Mouse (Mus musculus) kidney, embryonic 15.5 days (tissue): ENCODE results near the gene Ceacam12. TPM values are rescaled to one million over a fixed set of nuclear protein-coding genes. Genes with fewer than 3 reads are reported as not detected.
"Not testable (repeated sequence)": the region's sequence is repeated elsewhere in the genome, so short reads cannot be mapped to it uniquely, and the experiment has no call there.

ENCODE experiments used
- ATAC-seq: fragments of 200-750 bp; cut with Nextera tagmentation; replicated peaks from 2 replicates; pipeline ENCODE4 v1.8.0; 2017; ENCODE audit warnings: moderate TSS enrichment; ENCODE audit not compliant: low FRiP score
- H3K27ac ChIP-seq: fragments of 300-500 bp; sonication (generic); 2 replicates; pipeline ENCODE4 v1.5.1; 2015; ENCODE audit warnings: mild to moderate bottlenecking, inconsistent platforms
- H3K27me3 ChIP-seq: fragments of 300-500 bp; sonication (generic); 2 replicates; pipeline ENCODE4 v1.6.1; 2015; ENCODE audit warnings: inconsistent platforms
- H3K36me3 ChIP-seq: fragments of 300-500 bp; sonication (generic); 2 replicates; pipeline ENCODE4 v1.6.1; 2015; ENCODE audit warnings: inconsistent platforms
- H3K4me1 ChIP-seq: fragments of 300-500 bp; sonication (generic); 2 replicates; pipeline ENCODE4 v1.6.1; 2015; ENCODE audit warnings: inconsistent platforms
- H3K4me2 ChIP-seq: fragments of 300-500 bp; sonication (generic); 2 replicates; pipeline ENCODE4 v1.6.1; 2015; ENCODE audit warnings: moderate library complexity, mild to moderate bottlenecking, inconsistent platforms
- H3K4me3 ChIP-seq: fragments of 300-500 bp; sonication (generic); replicated peaks from 2 replicates; pipeline ENCODE4 v1.5.1; 2015; ENCODE audit warnings: mild to moderate bottlenecking, inconsistent platforms
- H3K9ac ChIP-seq: fragments of 300-500 bp; sonication (generic); 2 replicates; pipeline ENCODE4 v1.6.1; 2015; ENCODE audit warnings: mild to moderate bottlenecking, inconsistent platforms
- H3K9me3 ChIP-seq: fragments of 300-500 bp; sonication (generic); replicated peaks from 2 replicates; pipeline ENCODE4 v1.6.1; 2016; ENCODE audit warnings: inconsistent platforms
- WGBS: fragments of 180-500 bp; shearing (Covaris S2); methylation state at CpG from one replicate; pipeline ENCODE4 v1.1.7; 2015; ENCODE audit warnings: mixed read lengths; 5-methylcytosine and 5-hydroxymethylcytosine counted together
- microRNA-seq: library from miRNA; unstranded; fragments of <30 nt; microRNA quantifications from one replicate; pipeline ENCODE4, GENCODE M21; 2016
- polyA plus RNA-seq: library from polyadenylated mRNA; unstranded; fragments of >200 nt; fragmentation: Nextera tagmentation; extraction: Ambion mirVana; gene quantifications from 2 replicates; pipeline ENCODE4 v1.2.1, GENCODE M21; 2015

Gene Ceacam12
- not detected in 2 replicates for polyA plus RNA-seq

- Histone ChIP-seq H3K4me1 (no peaks in the 10 kb centered on the region), H3K9me3 (peaks cover 25% of the 10 kb centered on the region; the same call in 1 of the 2 replicates), H3K4me2 (no peak within 1 kb of the TSS), H3K36me3 (no peaks in the 10 kb centered on the region), H3K4me3 (no peak within 1 kb of the TSS), H3K9ac (no peak within 1 kb of the TSS), H3K27ac (no peak within 1 kb of the TSS), H3K27me3 (no peaks in the 10 kb centered on the region)
- WGBS, result 90% methylated on average over 1 of the region's 1 CpGs
- no peak for ATAC-seq
These were observed at the start of gene Ceacam12 for GRCm38 (mm10) chr7:18065629-18066028. Gene Ceacam12 (plus strand): TSS chr7:18065929.

- not testable (repeated sequence) for H3K4me2 ChIP-seq, ATAC-seq, H3K27me3 ChIP-seq, H3K4me1 ChIP-seq, H3K4me3 ChIP-seq, H3K9ac ChIP-seq, H3K27ac ChIP-seq, H3K36me3 ChIP-seq
- WGBS, result 73% methylated on average over 1 of the region's 1 CpGs
- peaks cover 19% of the 10 kb centered on the region for H3K9me3 ChIP-seq
These were observed 8.1 kb downstream of the Ceacam12 start for GRCm38 (mm10) chr7:18073821-18074220.

GRCm38 (mm10) chr7:18100785-18101184 lies 35.1 kb downstream of the Ceacam12 start:
- peaks cover 24% of the 10 kb centered on the region for H3K9me3 ChIP-seq
- H3K9ac ChIP-seq, result no peak overlapping the region
- no peak overlapping the region for H3K27ac ChIP-seq
- H3K4me1 ChIP-seq, result no peaks in the 10 kb centered on the region
- no peak for ATAC-seq
- H3K4me3 ChIP-seq, result no peak overlapping the region
- WGBS, result 44% methylated on average over 2 of the region's 2 CpGs
- H3K27me3 ChIP-seq, result no peaks in the 10 kb centered on the region
- no peak overlapping the region for H3K4me2 ChIP-seq
- H3K36me3 ChIP-seq, result no peaks in the 10 kb centered on the region

Small RNAs within 50 kb of the gene (microRNA-seq; reads per million reads assigned to microRNA genes)
- gene Gm22414, result not detected

Other genes starting within 250 kb of the Ceacam12 start
- gene Gm5155, start 194.2 kb upstream of the Ceacam12 start, polyA plus RNA-seq, result not detected in 2 replicates
- gene Ceacam11, start 93.8 kb upstream of the Ceacam12 start, polyA plus RNA-seq, result not detected in 2 replicates
- gene Ceacam13, start 56.0 kb upstream of the Ceacam12 start, polyA plus RNA-seq, result not detected in 2 replicates
- not detected in 2 replicates for gene Igfl3, start 110.6 kb downstream of the Ceacam12 start, polyA plus RNA-seq
- gene Mill1, start 179.4 kb downstream of the Ceacam12 start, polyA plus RNA-seq, result not detected in 2 replicates